Mouse (Mus musculus): ENCODE data around the gene Tigit. TPM values are rescaled to one million over a fixed set of nuclear protein-coding genes. Genes with fewer than 3 reads are reported as not detected.

Gene Tigit
- 0.34 TPM in 1 of 2 replicates, not detected in the other for polyA plus RNA-seq (2012; ENCODE audit: low replicate concordance)

GRCm38 (mm10) chr16:43663978-43664579 lies at the start of gene Tigit:
Tigit (minus strand) TSS chr16:43664146.

Other genes starting within 250 kb of the Tigit start
- not detected in 2 replicates for gene Drd3, start 89.9 kb upstream of the Tigit start, polyA plus RNA-seq (2012; ENCODE audit: low replicate concordance)
- gene Ccdc191, start 225.7 kb upstream of the Tigit start, polyA plus RNA-seq (2012; ENCODE audit: low replicate concordance) = 0.63 and 1.7 TPM in 2 replicates

All from leukemia stem cell, adult 10-12 weeks (primary cell).